Mouse (Mus musculus): Measurements from ENCODE around the gene Gm17581. TPM values are rescaled to one million over a fixed set of nuclear protein-coding genes. Genes with fewer than 3 reads are reported as not detected.
"Not testable (repeated sequence)": the region's sequence is repeated elsewhere in the genome, so short reads cannot be mapped to it uniquely, and the experiment has no call there.

The Gm17581 gene
- total RNA-seq, 1 experiment from 2014 or later, result not detected

DNA sequence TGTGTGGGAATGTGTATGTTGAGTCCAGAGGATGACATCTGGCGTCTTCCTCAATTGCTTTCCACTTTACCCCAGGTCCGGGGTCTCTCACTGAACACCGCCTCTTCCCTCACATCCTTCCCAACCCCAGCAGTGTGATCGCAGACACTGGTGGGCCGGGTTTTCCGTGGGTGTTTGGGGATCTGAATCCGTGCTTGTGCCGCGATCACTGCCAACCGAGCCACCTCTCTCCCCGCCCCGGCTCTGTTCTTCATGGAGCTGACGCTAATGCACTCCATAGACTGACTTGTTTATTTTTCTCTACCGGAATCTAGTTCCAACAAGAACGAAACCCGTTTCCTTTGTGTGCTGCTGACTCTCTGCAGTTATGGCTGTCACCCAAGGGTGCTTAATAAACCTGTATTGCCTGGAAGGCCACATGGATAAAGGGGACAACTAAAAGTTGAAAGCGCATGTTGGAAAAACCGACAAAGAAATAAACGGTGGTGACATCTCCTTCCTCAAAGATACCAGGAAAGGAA, 34.2 kb downstream of the Gm17581 start:
- ATAC-seq (replicated peaks in 1 of 2; ENCODE audit: insufficient read depth in 1 of 2, low FRiP score in 2 of 2, low TSS enrichment in 1 of 2, low read depth in 1 of 2, poor library complexity in 2 of 2, severe bottlenecking in 2 of 2), result no peak

GRCm38 (mm10) chr2:155698443-155698842, 37.2 kb downstream of the Gm17581 start:
- not testable (repeated sequence) for ATAC-seq (replicated peaks in 1 of 2; ENCODE audit: insufficient read depth in 1 of 2, low FRiP score in 2 of 2, low TSS enrichment in 1 of 2, low read depth in 1 of 2, poor library complexity in 2 of 2, severe bottlenecking in 2 of 2)

DNA sequence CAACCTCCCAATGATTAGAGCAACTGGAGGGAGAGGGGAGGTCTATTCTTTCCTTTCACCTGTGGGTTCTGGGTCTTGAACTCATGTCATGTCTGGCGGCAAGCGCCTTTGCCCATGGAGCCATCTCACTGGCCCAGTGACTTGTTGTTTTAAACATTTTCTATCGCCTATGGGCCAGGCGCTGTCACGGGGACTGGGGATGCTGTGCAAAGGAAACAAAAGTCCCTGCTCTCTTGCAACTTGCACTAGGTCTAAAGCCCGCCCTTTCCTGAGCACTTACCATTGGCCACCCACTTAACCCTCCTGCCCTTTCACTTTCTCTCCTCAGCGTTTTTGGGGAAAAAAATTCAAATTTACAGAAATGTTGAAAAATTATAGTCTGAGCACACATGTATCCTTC, 38.8 kb downstream of the Gm17581 start:
- peak; percentile 42 to 63; a peak in 2 of 4 replicates for ATAC-seq (replicated peaks in 1 of 2; ENCODE audit: insufficient read depth in 1 of 2, low FRiP score in 2 of 2, low TSS enrichment in 1 of 2, low read depth in 1 of 2, poor library complexity in 2 of 2, severe bottlenecking in 2 of 2)

- peak; percentile 55; a peak in 3 of 4 replicates for ATAC-seq (replicated peaks in 1 of 2; ENCODE audit: insufficient read depth in 1 of 2, low FRiP score in 2 of 2, low TSS enrichment in 1 of 2, low read depth in 1 of 2, poor library complexity in 2 of 2, severe bottlenecking in 2 of 2)
Observed at GRCm38 (mm10) chr2:155696091-155696558, 39.5 kb downstream of the Gm17581 start.

- no peak for ATAC-seq (replicated peaks in 1 of 2; ENCODE audit: insufficient read depth in 1 of 2, low FRiP score in 2 of 2, low TSS enrichment in 1 of 2, low read depth in 1 of 2, poor library complexity in 2 of 2, severe bottlenecking in 2 of 2)
Observed at GRCm38 (mm10) chr2:155695316-155695715, 40.4 kb downstream of the Gm17581 start.

DNA sequence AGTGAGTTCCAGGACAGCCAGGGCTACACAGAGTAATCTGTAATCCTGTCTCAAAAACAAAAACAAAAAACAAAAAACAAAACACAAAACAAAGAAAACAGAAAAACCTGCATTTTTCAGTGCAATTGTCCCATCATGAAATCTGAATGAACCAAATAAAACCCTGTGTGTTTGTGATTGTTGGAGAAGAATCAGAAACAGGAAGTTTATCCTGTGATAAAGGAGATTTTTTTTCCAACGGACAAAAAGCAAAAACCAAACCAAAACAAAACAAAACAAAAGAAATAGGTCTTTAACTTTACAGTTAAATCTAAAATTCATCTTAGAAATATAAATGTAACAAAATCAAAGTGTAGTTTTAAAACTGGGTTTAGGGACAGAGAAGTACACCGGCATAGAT, 41.1 kb downstream of the Gm17581 start:
- ATAC-seq (replicated peaks in 1 of 2; ENCODE audit: insufficient read depth in 1 of 2, low FRiP score in 2 of 2, low TSS enrichment in 1 of 2, low read depth in 1 of 2, poor library complexity in 2 of 2, severe bottlenecking in 2 of 2), result no peak

- ATAC-seq (replicated peaks in 1 of 2; ENCODE audit: insufficient read depth in 1 of 2, low FRiP score in 2 of 2, low TSS enrichment in 1 of 2, low read depth in 1 of 2, poor library complexity in 2 of 2, severe bottlenecking in 2 of 2), result no peak
Observed at GRCm38 (mm10) chr2:155693136-155693535, 42.5 kb downstream of the Gm17581 start.

GRCm38 (mm10) chr2:155691723-155692493, 43.8 kb downstream of the Gm17581 start, which contains the start of gene Trpc4ap:
Gene Trpc4ap (minus strand): TSS chr2:155692384.
- peak; percentile 98 for ATAC-seq (replicated peaks in 1 of 2; ENCODE audit: insufficient read depth in 1 of 2, low FRiP score in 2 of 2, low TSS enrichment in 1 of 2, low read depth in 1 of 2, poor library complexity in 2 of 2, severe bottlenecking in 2 of 2)

GRCm38 (mm10) chr2:155691336-155691722, 44.3 kb downstream of the Gm17581 start:
- ATAC-seq (replicated peaks in 1 of 2; ENCODE audit: insufficient read depth in 1 of 2, low FRiP score in 2 of 2, low TSS enrichment in 1 of 2, low read depth in 1 of 2, poor library complexity in 2 of 2, severe bottlenecking in 2 of 2), result no peak

DNA sequence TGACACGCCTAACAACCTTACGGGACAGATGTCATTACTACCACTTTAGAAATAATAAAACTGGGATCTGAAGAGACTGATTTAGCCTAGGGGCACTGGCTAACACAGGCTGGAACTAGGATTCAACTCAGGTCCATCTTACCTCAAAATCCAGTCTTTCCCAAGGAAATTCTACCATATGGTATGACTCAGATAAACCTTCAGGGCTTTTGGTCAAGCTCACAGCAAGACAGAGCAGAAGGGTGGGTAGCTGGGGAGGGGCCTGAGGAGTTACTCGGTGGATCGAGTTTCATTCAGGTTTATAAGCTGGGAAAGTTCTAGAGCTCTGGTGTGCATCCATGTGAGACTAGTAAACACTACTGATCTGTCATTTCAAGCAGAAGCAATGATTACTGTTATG, 46.5 kb downstream of the Gm17581 start:
- ATAC-seq (replicated peaks in 1 of 2; ENCODE audit: insufficient read depth in 1 of 2, low FRiP score in 2 of 2, low TSS enrichment in 1 of 2, low read depth in 1 of 2, poor library complexity in 2 of 2, severe bottlenecking in 2 of 2), result no peak

- no peak for ATAC-seq (replicated peaks in 1 of 2; ENCODE audit: insufficient read depth in 1 of 2, low FRiP score in 2 of 2, low TSS enrichment in 1 of 2, low read depth in 1 of 2, poor library complexity in 2 of 2, severe bottlenecking in 2 of 2)
Observed at GRCm38 (mm10) chr2:155687746-155688145, 47.9 kb downstream of the Gm17581 start.

DNA sequence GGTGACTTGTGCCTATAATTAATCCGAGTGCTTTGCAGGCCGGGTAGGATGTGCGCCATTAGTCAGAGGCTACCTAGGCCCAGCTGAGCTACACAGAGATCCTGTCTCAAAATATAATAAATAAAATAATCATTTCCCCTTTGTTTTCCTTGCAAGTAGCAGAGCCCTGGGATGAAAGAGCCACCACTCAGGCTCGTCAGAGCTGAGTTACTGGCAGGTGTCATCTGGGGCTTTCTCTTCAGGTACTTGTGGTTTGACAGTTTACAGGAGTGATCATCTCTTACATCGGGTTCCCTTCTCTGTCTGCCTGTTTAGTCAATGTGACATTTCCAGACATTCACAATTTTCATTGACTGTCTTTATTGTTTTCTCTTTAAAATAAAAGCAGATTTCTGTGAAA, 49.1 kb downstream of the Gm17581 start:
- no peak for ATAC-seq (replicated peaks in 1 of 2; ENCODE audit: insufficient read depth in 1 of 2, low FRiP score in 2 of 2, low TSS enrichment in 1 of 2, low read depth in 1 of 2, poor library complexity in 2 of 2, severe bottlenecking in 2 of 2)

Other genes starting within 250 kb of the Gm17581 start
- 16.6 and 19.4 TPM in 2 replicates for gene Acss2, start 217.9 kb downstream of the Gm17581 start, total RNA-seq (2017)
- gene Ggt7, start 217.6 kb downstream of the Gm17581 start, total RNA-seq (2017), result not detected in 2 replicates
- gene Gss, start 143.1 kb downstream of the Gm17581 start, total RNA-seq (2017), result 18.3 and 32.5 TPM in 2 replicates
- 0.10 TPM in 1 of 2 replicates, not detected in the other for gene Myh7b, start 124.7 kb downstream of the Gm17581 start, total RNA-seq (2017)
- 82.7 and 112 TPM in 2 replicates for gene Trpc4ap, start 43.5 kb downstream of the Gm17581 start, total RNA-seq (2017)
- gene Edem2, start 6.4 kb downstream of the Gm17581 start, total RNA-seq (2017), result 44.5 and 48.5 TPM in 2 replicates
- 71.9 and 78.0 TPM in 2 replicates for gene Procr, start 15.3 kb upstream of the Gm17581 start, total RNA-seq (2017)
- 0.10 TPM in 1 of 2 replicates, not detected in the other for gene Mmp24, start 39.5 kb upstream of the Gm17581 start, total RNA-seq (2017)
- 21.0 and 27.2 TPM in 2 replicates for gene BC029722, start 83.6 kb upstream of the Gm17581 start, total RNA-seq (2017)
- gene Eif6, start 91.1 kb upstream of the Gm17581 start, total RNA-seq (2017), result 32.9 and 107 TPM in 2 replicates
- gene Fam83c, start 99.0 kb upstream of the Gm17581 start, total RNA-seq (2017), result not detected in 2 replicates
- 28.0 and 59.3 TPM in 2 replicates for gene Uqcc1, start 194.4 kb upstream of the Gm17581 start, total RNA-seq (2017)
- gene Gm15557, start 204.9 kb upstream of the Gm17581 start, total RNA-seq (2017), result not detected in 2 replicates
- not detected in 2 replicates for gene Gdf5, start 209.5 kb upstream of the Gm17581 start, total RNA-seq (2017)
- gene Cep250, start 220.6 kb upstream of the Gm17581 start, total RNA-seq (2017), result 30.9 and 66.9 TPM in 2 replicates

Data from hematopoietic stem cell, adult 5-6 weeks (primary cell).